Mouse (Mus musculus) heart, postnatal 0 days (tissue): ENCODE results near the gene Il1rapl1. TPM values are rescaled to one million over a fixed set of nuclear protein-coding genes. Genes with fewer than 3 reads are reported as not detected.

ENCODE experiments used
- ATAC-seq: fragments of 200-750 bp; cut with Nextera tagmentation; 2 replicates; pipeline ENCODE4 v1.8.0; 2017; ENCODE audit warnings: low read depth, moderate number of reproducible peaks, moderate library complexity; ENCODE audit not compliant: insufficient read depth
- DNase-seq: peaks from one replicate; pipeline ENCODE4 v3.0.0-alpha.2; 2016; ENCODE audit warnings: low spot score
- H3K27ac ChIP-seq: fragments of 300-500 bp; sonication (generic); 2 replicates; pipeline ENCODE4 v1.5.1; 2014; ENCODE audit warnings: low read depth, mild to moderate bottlenecking
- H3K27me3 ChIP-seq: fragments of 300-500 bp; sonication (generic); 2 replicates; pipeline ENCODE4 v1.6.1; 2014; ENCODE audit warnings: low read length, mixed read lengths; ENCODE audit not compliant: control insufficient read depth, insufficient read depth
- H3K36me3 ChIP-seq: fragments of 300-500 bp; sonication (generic); replicated peaks from 2 replicates; pipeline ENCODE4 v1.6.1; 2014; ENCODE audit warnings: low read length, mixed read lengths; ENCODE audit not compliant: control insufficient read depth, insufficient read depth
- H3K4me1 ChIP-seq: fragments of 300-500 bp; sonication (generic); 2 replicates; pipeline ENCODE4 v1.6.1; 2014; ENCODE audit warnings: antibody characterized with exemption; ENCODE audit not compliant: control insufficient read depth, insufficient read depth
- H3K4me2 ChIP-seq: fragments of 300-500 bp; sonication (generic); 2 replicates; pipeline ENCODE4 v1.6.1; 2014; ENCODE audit warnings: low read depth, mild to moderate bottlenecking, low read length, moderate library complexity
- H3K4me3 ChIP-seq: fragments of 300-500 bp; sonication (generic); 2 replicates; pipeline ENCODE4 v1.5.1; 2014; ENCODE audit warnings: low read depth, low read length
- H3K9ac ChIP-seq: fragments of 300-500 bp; sonication (generic); replicated peaks from 2 replicates; pipeline ENCODE4 v1.6.1; 2014; ENCODE audit warnings: low read depth, low read length, mixed read lengths
- H3K9me3 ChIP-seq: fragments of 300-500 bp; sonication (generic); replicated peaks from 2 replicates; pipeline ENCODE4 v1.6.1; 2016; ENCODE audit warnings: low read length; ENCODE audit not compliant: control insufficient read depth
- CTCF ChIP-seq: IDR thresholded peaks from 2 replicates; pipeline ENCODE4 v1.5.1; 2016; ENCODE audit warnings: antibody characterized with exemption, control low read depth, low read depth
- EP300 ChIP-seq: IDR thresholded peaks from 2 replicates; pipeline ENCODE4 v1.6.1; 2016; ENCODE audit warnings: antibody characterized with exemption, low read depth
- WGBS: fragments of 180-500 bp; shearing (Covaris S2); extraction: QIAGEN DNeasy Blood & Tissue Kit; methylation state at CpG from one replicate; pipeline ENCODE4 v1.1.7; 2014; 5-methylcytosine and 5-hydroxymethylcytosine counted together
- polyA plus RNA-seq: library from polyadenylated mRNA; unstranded; fragments of >200 nt; fragmentation: Nextera tagmentation; extraction: Ambion mirVana; gene quantifications from 2 replicates; pipeline ENCODE4 v1.2.1, GENCODE M21; 2015
- total RNA-seq: library from RNA; depleted of rRNA; stranded (reverse); fragments of >200 nt; gene quantifications from 2 replicates; pipeline ENCODE4 v1.2.3, GENCODE M21; 2014; ENCODE audit warnings: low replicate concordance

Gene Il1rapl1
- total and polyA plus RNA-seq, 2 experiments from 2014 or later = 0.08 TPM; not detected in 1

DNA sequence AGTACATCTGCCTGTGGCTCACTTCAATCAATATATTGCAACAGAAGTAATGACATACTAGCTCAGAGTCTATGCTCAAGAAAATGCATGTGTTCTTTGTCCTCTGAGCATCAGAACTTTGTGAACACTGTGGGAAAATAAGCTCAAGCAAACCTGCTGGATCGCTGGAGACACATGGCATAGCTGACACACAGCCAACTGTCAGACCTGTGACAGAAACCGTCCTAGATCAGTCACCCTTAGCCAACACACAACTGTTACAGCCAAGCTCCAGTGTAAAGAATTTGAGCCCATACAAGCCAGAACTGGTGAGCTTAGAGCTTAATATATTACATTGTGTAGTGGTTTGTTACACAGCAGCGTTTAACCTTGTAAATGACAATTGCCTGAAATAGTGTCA lies 45.1 kb downstream of the Il1rapl1 start:
- TF ChIP-seq CTCF = no peak
- no peak for TF ChIP-seq EP300
- H3K27me3 ChIP-seq = no peaks in the 10 kb centered on the region
- no peaks in the 10 kb centered on the region for H3K9me3 ChIP-seq
- no peak overlapping the region for H3K27ac ChIP-seq
- H3K4me3 ChIP-seq = no peak overlapping the region
- WGBS = 60% methylated on average over 3 of the region's 3 CpGs
- no peaks in the 10 kb centered on the region for H3K36me3 ChIP-seq
- ATAC-seq (no peak), DNase-seq (no peak)
- no peak overlapping the region for H3K4me2 ChIP-seq
- H3K4me1 ChIP-seq = no peaks in the 10 kb centered on the region
- no peak overlapping the region for H3K9ac ChIP-seq

- H3K4me1 ChIP-seq = no peaks in the 10 kb centered on the region
- H3K9me3 ChIP-seq = no peaks in the 10 kb centered on the region
- no peak overlapping the region for H3K9ac ChIP-seq
- no peak overlapping the region for H3K27ac ChIP-seq
- ATAC-seq (no peak), DNase-seq (no peak)
- no peak overlapping the region for H3K4me2 ChIP-seq
- H3K36me3 ChIP-seq = no peaks in the 10 kb centered on the region
- WGBS = 85% methylated on average over 1 of the region's 1 CpGs
- H3K27me3 ChIP-seq = no peaks in the 10 kb centered on the region
- no peak for TF ChIP-seq EP300
- H3K4me3 ChIP-seq = no peak overlapping the region
Observed at GRCm38 (mm10) chrX:88043556-88043955, 71.9 kb downstream of the Il1rapl1 start.

GRCm38 (mm10) chrX:88038984-88039383 lies 76.5 kb downstream of the Il1rapl1 start:
- Histone ChIP-seq H3K4me3 (no peak overlapping the region), H3K27me3 (no peaks in the 10 kb centered on the region), H3K4me1 (no peaks in the 10 kb centered on the region), H3K9me3 (no peaks in the 10 kb centered on the region), H3K9ac (no peak overlapping the region), H3K36me3 (no peaks in the 10 kb centered on the region), H3K27ac (no peak overlapping the region), H3K4me2 (no peak overlapping the region)
- no peak for ATAC-seq
- no peak for TF ChIP-seq EP300
- TF ChIP-seq CTCF = no peak
- no peak for DNase-seq
- WGBS = 57% methylated on average over 1 of the region's 1 CpGs

DNA sequence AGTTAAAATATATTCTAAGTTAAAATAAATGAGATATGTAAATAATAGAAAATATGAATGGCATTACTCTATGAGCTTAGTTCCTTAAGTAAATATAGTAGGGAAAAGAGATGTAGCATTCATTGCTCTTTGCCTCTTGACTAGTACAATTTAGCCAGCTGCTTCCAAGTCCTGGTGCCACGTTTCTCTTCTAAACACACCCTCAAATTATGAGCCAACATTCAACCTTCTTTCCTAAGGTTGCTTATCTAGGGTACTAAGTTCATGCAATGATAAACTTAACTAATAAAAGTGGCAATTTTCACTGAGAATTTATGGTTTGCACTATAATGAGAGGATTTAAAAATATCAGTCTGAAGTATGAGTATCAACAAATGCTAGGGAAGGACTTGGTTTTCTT lies 218.3 kb downstream of the Il1rapl1 start:
- Histone ChIP-seq H3K27me3 (no peaks in the 10 kb centered on the region), H3K36me3 (no peaks in the 10 kb centered on the region), H3K4me2 (no peak overlapping the region), H3K27ac (no peak overlapping the region), H3K9ac (no peak overlapping the region), H3K4me3 (no peak overlapping the region), H3K4me1 (no peaks in the 10 kb centered on the region), H3K9me3 (no peaks in the 10 kb centered on the region)
- DNase-seq = no peak
- ATAC-seq = no peak
- TF ChIP-seq EP300 = no peak
- TF ChIP-seq CTCF = no peak
- WGBS = 57% methylated on average over 1 of the region's 1 CpGs

GRCm38 (mm10) chrX:87891916-87892315 lies 223.5 kb downstream of the Il1rapl1 start:
- Histone ChIP-seq H3K4me2 (no peak overlapping the region), H3K9ac (no peak overlapping the region), H3K4me1 (no peaks in the 10 kb centered on the region), H3K9me3 (no peaks in the 10 kb centered on the region), H3K36me3 (no peaks in the 10 kb centered on the region), H3K27ac (no peak overlapping the region), H3K27me3 (no peaks in the 10 kb centered on the region), H3K4me3 (no peak overlapping the region)
- no peak for ATAC-seq
- TF ChIP-seq EP300 = no peak
- no peak for DNase-seq

GRCm38 (mm10) chrX:87854107-87854506 lies 261.3 kb downstream of the Il1rapl1 start:
- TF ChIP-seq EP300 = no peak
- no peak for TF ChIP-seq CTCF
- Histone ChIP-seq H3K27me3 (no peaks in the 10 kb centered on the region), H3K4me1 (no peaks in the 10 kb centered on the region), H3K36me3 (no peaks in the 10 kb centered on the region), H3K27ac (no peak overlapping the region), H3K9me3 (no peaks in the 10 kb centered on the region), H3K4me3 (no peak overlapping the region), H3K4me2 (no peak overlapping the region), H3K9ac (no peak overlapping the region)
- 66% methylated on average over 2 of the region's 2 CpGs for WGBS
- ATAC-seq (no peak), DNase-seq (no peak)
